Comparison of ENCODE assay signal across 16 mouse cellular contexts in genomic region chr19:10038364-10038763, GRCm38 (mm10). TPM values are rescaled to one million over a fixed set of nuclear protein-coding genes. Genes with fewer than 3 reads are reported as not detected.
DNase-seq lines count a peak whose midpoint lies in the region; ATAC-seq and TF ChIP-seq lines count a peak whose summit lies in the region.
"Had no signal": no experiment of that assay in that cellular context is flagged by ENCODE, and none has a peak within 500 bp of the region (broad histone marks: within the 10 kb centered on the region; RNA-seq: fewer than 3 reads in every experiment).

No protein-coding gene starts in this region.

- H3K9ac ChIP-seq in heart, adult 2 months (ENCODE audit: low read depth, low read length): no peak overlapping the region
- no peak overlapping the region for H3K9ac ChIP-seq in hindbrain, embryonic 15.5 days
- H3K9ac ChIP-seq in liver, adult 2 months (ENCODE audit: low read depth, low read length): no peak overlapping the region
- H3K9ac ChIP-seq in liver, postnatal 0 days (replicated peaks): no peak overlapping the region
- no peak overlapping the region for H3K9ac ChIP-seq in stomach, embryonic 14.5 days (replicated peaks; ENCODE audit: low read depth, low read length)
- H3K9ac ChIP-seq: neural tube, embryonic 15.5 days had no signal

- H3K4me3 ChIP-seq in heart, adult 2 months: no peak overlapping the region
- no peak overlapping the region for H3K4me3 ChIP-seq in hindbrain, embryonic 15.5 days
- H3K4me3 ChIP-seq in hindbrain, embryonic 10.5 days: no peak overlapping the region
- H3K4me3 ChIP-seq in liver, adult 2 months (ENCODE audit: insufficient read depth, low read depth, low read length): no peak overlapping the region
- H3K4me3 ChIP-seq in liver, postnatal 0 days (ENCODE audit: low read depth, low read length): no peak overlapping the region
- no peak overlapping the region for H3K4me3 ChIP-seq in stomach, embryonic 14.5 days (ENCODE audit: low read depth, low read length)
- H3K4me3 ChIP-seq: midbrain, embryonic 10.5 days; neural tube, embryonic 15.5 days had no signal

- H3K4me1 ChIP-seq in heart, adult 2 months (ENCODE audit: control insufficient read depth, insufficient read depth, low read length): peaks cover 11% of the 10 kb centered on the region
- peaks cover 28% of the 10 kb centered on the region for H3K4me1 ChIP-seq in hindbrain, embryonic 15.5 days (replicated peaks)
- H3K4me1 ChIP-seq in hindbrain, embryonic 10.5 days (replicated peaks): peaks cover 29% of the 10 kb centered on the region
- peaks cover 7% of the 10 kb centered on the region for H3K4me1 ChIP-seq in liver, adult 2 months (ENCODE audit: control insufficient read depth, insufficient read depth, low read length)
- H3K4me1 ChIP-seq in liver, postnatal 0 days (ENCODE audit: insufficient read depth): peaks cover 25% of the 10 kb centered on the region
- peaks cover 28% of the 10 kb centered on the region for H3K4me1 ChIP-seq in stomach, embryonic 14.5 days (ENCODE audit: control insufficient read depth, insufficient read depth, low read length)

- TF ChIP-seq POLR2A in heart, adult 2 months (IDR thresholded peaks at IDR 0.05; ENCODE audit: insufficient read depth, low read depth, low read length): no peak
- TF ChIP-seq POLR2A in liver, adult 2 months (IDR thresholded peaks at IDR 0.05; ENCODE audit: extremely low read depth, insufficient read depth, low read length): no peak

- intact Hi-C loops in heart, adult 2 months (cut with DNase I): no loop called here
- intact Hi-C loops in heart, postnatal 14 days (cut with DNase I): no loop called here

- peak overlapping the region; percentile 71 for H3K27ac ChIP-seq in heart, adult 2 months
- 0 out of 2 replicates have a peak overlapping the region, but pooled peaks have one; percentile 21 for H3K27ac ChIP-seq in hindbrain, embryonic 15.5 days (replicated peaks)
- no peak overlapping the region for H3K27ac ChIP-seq in hindbrain, embryonic 10.5 days
- H3K27ac ChIP-seq in liver, adult 2 months (replicated peaks; ENCODE audit: insufficient read depth, low read depth, low read length): no peak overlapping the region
- no peak overlapping the region for H3K27ac ChIP-seq in liver, postnatal 0 days (ENCODE audit: low read depth)
- H3K27ac ChIP-seq in stomach, embryonic 14.5 days (ENCODE audit: low read length): peak overlapping the region; percentile 59; the same call in 1 of the 2 replicates
- H3K27ac ChIP-seq: hindbrain, postnatal 0 days; midbrain, embryonic 10.5 days; neural tube, embryonic 15.5 days had no signal

- TF ChIP-seq EP300 in heart, adult 2 months (IDR thresholded peaks at IDR 0.05; ENCODE audit: insufficient read depth, low read depth, low read length): no peak
- TF ChIP-seq EP300 in liver, postnatal 0 days (IDR thresholded peaks at IDR 0.05; ENCODE audit: low read depth): no peak

- no peaks in the 10 kb centered on the region for H3K36me3 ChIP-seq in heart, adult 2 months (ENCODE audit: control insufficient read depth, insufficient read depth, low read length)
- no peaks in the 10 kb centered on the region for H3K36me3 ChIP-seq in hindbrain, embryonic 15.5 days
- no peaks in the 10 kb centered on the region for H3K36me3 ChIP-seq in hindbrain, embryonic 10.5 days
- no peaks in the 10 kb centered on the region for H3K36me3 ChIP-seq in liver, adult 2 months (ENCODE audit: control insufficient read depth, insufficient read depth, low read length)
- H3K36me3 ChIP-seq in liver, postnatal 0 days (replicated peaks; ENCODE audit: insufficient read depth, low read length): peaks cover 30% of the 10 kb centered on the region
- no peaks in the 10 kb centered on the region for H3K36me3 ChIP-seq in stomach, embryonic 14.5 days (ENCODE audit: control insufficient read depth, insufficient read depth, low read length)
- H3K36me3 ChIP-seq: midbrain, embryonic 10.5 days; neural tube, embryonic 15.5 days had no signal

- 66% methylated on average over 3 of the region's 3 CpGs for WGBS in heart, adult 2 months
- WGBS in hindbrain, embryonic 15.5 days: 87% methylated on average over 3 of the region's 3 CpGs
- WGBS in hindbrain, embryonic 10.5 days: 88% methylated on average over 3 of the region's 3 CpGs
- whole genome bisulfite sequencing in liver, adult 2 months: 44% methylated on average over 3 of the region's 3 CpGs
- WGBS in liver, postnatal 0 days (ENCODE audit: insufficient replicate concordance): 80% methylated on average over 3 of the region's 3 CpGs
- 78% methylated on average over 3 of the region's 3 CpGs for WGBS in stomach, embryonic 14.5 days

- H3K4me2 ChIP-seq in hindbrain, embryonic 15.5 days: no peak overlapping the region
- H3K4me2 ChIP-seq in liver, postnatal 0 days (ENCODE audit: low read depth, low read length): no peak overlapping the region
- H3K4me2 ChIP-seq in stomach, embryonic 14.5 days (replicated peaks; ENCODE audit: low read depth, low read length): no peak overlapping the region
- H3K4me2 ChIP-seq: neural tube, embryonic 15.5 days had no signal

- TF ChIP-seq CTCF in heart, adult 2 months (IDR thresholded peaks at IDR 0.05): no peak
- TF ChIP-seq CTCF in liver, adult 2 months (IDR thresholded peaks at IDR 0.05; ENCODE audit: low read depth, low read length): no peak
- no peak for TF ChIP-seq CTCF in liver, postnatal 0 days (IDR thresholded peaks at IDR 0.05; ENCODE audit: low read depth)

- no peaks in the 10 kb centered on the region for H3K9me3 ChIP-seq in hindbrain, embryonic 15.5 days
- no peaks in the 10 kb centered on the region for H3K9me3 ChIP-seq in hindbrain, embryonic 10.5 days
- no peaks in the 10 kb centered on the region for H3K9me3 ChIP-seq in liver, postnatal 0 days (ENCODE audit: low read length)
- H3K9me3 ChIP-seq in stomach, embryonic 14.5 days (ENCODE audit: control insufficient read depth, low read depth, low read length): no peaks in the 10 kb centered on the region
- H3K9me3 ChIP-seq: midbrain, embryonic 10.5 days; neural tube, embryonic 15.5 days had no signal

- no peak for DNase-seq in heart, adult 2 months
- DNase-seq in heart, postnatal 14 days: no peak
- DNase-seq in hindbrain, embryonic 10.5 days (ENCODE audit: low spot score): no peak
- DNase-seq in liver, adult 2 months (ENCODE audit: extremely low read depth, low read depth, low spot score): peak; percentile 50
- no peak for DNase-seq in liver, postnatal 0 days
- no peak for DNase-seq in adrenal gland, adult 2 months
- DNase-seq: adrenal gland, postnatal 25 days; layer of hippocampus, postnatal 36 days; thymus, postnatal 14 days had no signal

- H3K79me2 ChIP-seq in heart, adult 2 months (replicated peaks; ENCODE audit: control insufficient read depth, insufficient read depth, low read length): no peaks in the 10 kb centered on the region
- H3K79me2 ChIP-seq in liver, adult 2 months (ENCODE audit: control insufficient read depth, insufficient read depth, low read length): no peaks in the 10 kb centered on the region

- H3K27me3 ChIP-seq in heart, adult 2 months (ENCODE audit: control insufficient read depth, insufficient read depth, low read length): no peaks in the 10 kb centered on the region
- H3K27me3 ChIP-seq in hindbrain, embryonic 15.5 days: no peaks in the 10 kb centered on the region
- peaks cover 33% of the 10 kb centered on the region for H3K27me3 ChIP-seq in hindbrain, embryonic 10.5 days (ENCODE audit: insufficient read depth, poor library complexity, severe bottlenecking)
- no peaks in the 10 kb centered on the region for H3K27me3 ChIP-seq in liver, adult 2 months (ENCODE audit: control insufficient read depth, insufficient read depth, low read length)
- no peaks in the 10 kb centered on the region for H3K27me3 ChIP-seq in liver, postnatal 0 days (ENCODE audit: insufficient read depth, low read length)
- no peaks in the 10 kb centered on the region for H3K27me3 ChIP-seq in stomach, embryonic 14.5 days (ENCODE audit: control insufficient read depth, insufficient read depth, low read length)
- H3K27me3 ChIP-seq: neural tube, embryonic 15.5 days had no signal

- no peak for ATAC-seq in hindbrain, embryonic 15.5 days (ENCODE audit: low FRiP score, low read depth)
- no peak for ATAC-seq in liver, postnatal 0 days
- ATAC-seq in stomach, embryonic 14.5 days (ENCODE audit: insufficient number of reproducible peaks, insufficient read depth, low FRiP score, low read depth): no peak
- ATAC-seq: forebrain, embryonic 14.5 days; hindbrain, postnatal 0 days had no signal

RNA-seq across cellular contexts. Expression of gene Fads3, which starts 3.0 kb away (rescaled TPM):
- total RNA-seq in heart, adult 2 months (2021): 10 to 100 TPM; 29.7 to 33.7 TPM
- polyA plus RNA-seq in heart, adult 2 months (2012; rRNA removed): 104 and 135 TPM in 2 replicates
- total RNA-seq in heart, postnatal 14 days (2021): 10 to 100 TPM; 33.0 to 36.3 TPM
- polyA plus RNA-seq in hindbrain, embryonic 15.5 days (2015; fragmentation: Nextera tagmentation; extraction: Ambion mirVana): 31.4 and 32.8 TPM in 2 replicates
- 6.7 and 8.1 TPM in 2 replicates for polyA plus RNA-seq in hindbrain, embryonic 10.5 days (2016; fragmentation: Nextera tagmentation; extraction: Ambion mirVana)
- total RNA-seq in liver, adult 2 months (2014; rRNA removed): 1.4 and 2.8 TPM in 2 replicates
- 4.8 TPM in 2 replicates for polyA plus RNA-seq in liver, adult 2 months (2012; rRNA removed)
- 1.7 and 2.0 TPM in 2 replicates for polyA plus RNA-seq in liver, postnatal 0 days (2015; fragmentation: Nextera tagmentation; extraction: Ambion mirVana)
- polyA plus RNA-seq in stomach, embryonic 14.5 days (2014; fragmentation: Nextera tagmentation; extraction: Ambion mirVana): 9.1 and 11.2 TPM in 2 replicates
- total RNA-seq in adrenal gland, adult 2 months (2021): 10 to 100 TPM; 13.3 to 17.6 TPM
- polyA plus RNA-seq in adrenal gland, adult 2 months (2012; rRNA removed): 57.7 and 61.3 TPM in 2 replicates
- total RNA-seq: monocyte, adult 5-6 weeks had no signal

RNA-seq across cellular contexts. Expression of gene Rab3il1, which starts 36.9 kb away (rescaled TPM):
- total RNA-seq in heart, adult 2 months (2021): 1 to 10 TPM; 5.9 to 6.5 TPM
- 11.1 and 14.2 TPM in 2 replicates for polyA plus RNA-seq in heart, adult 2 months (2012; rRNA removed)
- total RNA-seq in heart, postnatal 14 days (2021): 1 to 10 TPM; 9.7 to 9.9 TPM
- 20.7 and 22.3 TPM in 2 replicates for polyA plus RNA-seq in hindbrain, embryonic 15.5 days (2015; fragmentation: Nextera tagmentation; extraction: Ambion mirVana)
- 39.7 and 39.8 TPM in 2 replicates for polyA plus RNA-seq in hindbrain, embryonic 10.5 days (2016; fragmentation: Nextera tagmentation; extraction: Ambion mirVana)
- 3.1 and 4.0 TPM in 2 replicates for total RNA-seq in liver, adult 2 months (2014; rRNA removed)
- 3.1 and 3.8 TPM in 2 replicates for polyA plus RNA-seq in liver, adult 2 months (2012; rRNA removed)
- polyA plus RNA-seq in liver, postnatal 0 days (2015; fragmentation: Nextera tagmentation; extraction: Ambion mirVana): 74.9 and 80.9 TPM in 2 replicates
- polyA plus RNA-seq in stomach, embryonic 14.5 days (2014; fragmentation: Nextera tagmentation; extraction: Ambion mirVana): 26.0 and 28.6 TPM in 2 replicates
- 10 to 100 TPM in 1 of 2 experiments, 1 to 10 TPM in 1; 4.1 to 10.3 TPM for total RNA-seq in adrenal gland, adult 2 months (2021)
- 9.1 and 9.4 TPM in 2 replicates for polyA plus RNA-seq in adrenal gland, adult 2 months (2012; rRNA removed)

RNA-seq across cellular contexts. Expression of gene Best1, which starts 36.9 kb away (rescaled TPM):
- under 1 TPM; 0.10 to 0.11 TPM for total RNA-seq in heart, adult 2 months (2021)
- 0.45 and 0.47 TPM in 2 replicates for polyA plus RNA-seq in heart, adult 2 months (2012; rRNA removed)
- total RNA-seq in heart, postnatal 14 days (2021): under 1 TPM; 0.17 to 0.29 TPM
- polyA plus RNA-seq in hindbrain, embryonic 15.5 days (2015; fragmentation: Nextera tagmentation; extraction: Ambion mirVana): 2.3 TPM in 2 replicates
- 1.8 TPM in 2 replicates for polyA plus RNA-seq in hindbrain, embryonic 10.5 days (2016; fragmentation: Nextera tagmentation; extraction: Ambion mirVana)
- not detected in 2 replicates for total RNA-seq in liver, adult 2 months (2014; rRNA removed)
- 0.05 TPM in 1 of 2 replicates, not detected in the other for polyA plus RNA-seq in liver, adult 2 months (2012; rRNA removed)
- 0.08 and 0.13 TPM in 2 replicates for polyA plus RNA-seq in liver, postnatal 0 days (2015; fragmentation: Nextera tagmentation; extraction: Ambion mirVana)
- 0.35 and 0.72 TPM in 2 replicates for polyA plus RNA-seq in stomach, embryonic 14.5 days (2014; fragmentation: Nextera tagmentation; extraction: Ambion mirVana)
- total RNA-seq in adrenal gland, adult 2 months (2021): under 1 TPM; 0.17 to 0.62 TPM
- 0.16 and 0.46 TPM in 2 replicates for polyA plus RNA-seq in adrenal gland, adult 2 months (2012; rRNA removed)
- total RNA-seq: monocyte, adult 5-6 weeks had no signal

RNA-seq across cellular contexts. Expression of gene Fth1, which starts 58.0 kb away (rescaled TPM):
- total RNA-seq in heart, adult 2 months (2021): 1,000 to 10,000 TPM; 2,956 to 3,430 TPM
- polyA plus RNA-seq in heart, adult 2 months (2012; rRNA removed): 2,611 and 2,797 TPM in 2 replicates
- 1,000 to 10,000 TPM; 2,034 to 2,074 TPM for total RNA-seq in heart, postnatal 14 days (2021)
- polyA plus RNA-seq in hindbrain, embryonic 15.5 days (2015; fragmentation: Nextera tagmentation; extraction: Ambion mirVana): 1,700 and 1,726 TPM in 2 replicates
- 1,451 and 1,593 TPM in 2 replicates for polyA plus RNA-seq in hindbrain, embryonic 10.5 days (2016; fragmentation: Nextera tagmentation; extraction: Ambion mirVana)
- total RNA-seq in liver, adult 2 months (2014; rRNA removed): 1,154 and 1,241 TPM in 2 replicates
- polyA plus RNA-seq in liver, adult 2 months (2012; rRNA removed): 7,340 and 8,771 TPM in 2 replicates
- polyA plus RNA-seq in liver, postnatal 0 days (2015; fragmentation: Nextera tagmentation; extraction: Ambion mirVana): 4,793 and 5,083 TPM in 2 replicates
- polyA plus RNA-seq in stomach, embryonic 14.5 days (2014; fragmentation: Nextera tagmentation; extraction: Ambion mirVana): 1,491 and 1,524 TPM in 2 replicates
- total RNA-seq in adrenal gland, adult 2 months (2021): 1,000 to 10,000 TPM; 3,718 to 3,915 TPM
- 39,639 and 47,224 TPM in 2 replicates for polyA plus RNA-seq in adrenal gland, adult 2 months (2012; rRNA removed)

Comparison
In these comparisons a context has a peak if more than half of its experiments do, and no peak if none do; other contexts are left out.
1. H3K27ac ChIP-seq: peak in heart, adult 2 months (single experiment), hindbrain, embryonic 15.5 days (single experiment) and stomach, embryonic 14.5 days (single experiment); none in hindbrain, embryonic 10.5 days (single experiment), liver, adult 2 months (single experiment) and liver, postnatal 0 days (single experiment).